Mouse (Mus musculus) bone marrow, adult 2 months (tissue): ENCODE measurements around the gene Ube2z. TPM values are rescaled to one million over a fixed set of nuclear protein-coding genes. Genes with fewer than 3 reads are reported as not detected.

ENCODE experiments used
- H3K27ac ChIP-seq: fragments of 200-500 bp; 2 replicates; pipeline ENCODE4 v1.5.1; 2012; ENCODE audit warnings: low read depth, mild to moderate bottlenecking, control low read depth, inconsistent platforms, low read length; ENCODE audit not compliant: control insufficient read depth, poor library complexity, insufficient read depth
- H3K4me1 ChIP-seq: fragments of 200-500 bp; 2 replicates; pipeline ENCODE4 v1.6.1; 2011; ENCODE audit warnings: low read length; ENCODE audit not compliant: control insufficient read depth, insufficient read depth
- H3K4me3 ChIP-seq: fragments of 200-500 bp; replicated peaks from 2 replicates; pipeline ENCODE3; 2011; ENCODE audit warnings: mild to moderate bottlenecking, low read depth, low read length, control low read depth; ENCODE audit not compliant: control insufficient read depth
- CTCF ChIP-seq: fragments of 200-500 bp; IDR thresholded peaks from 2 replicates; pipeline ENCODE4 v1.5.1; 2011; ENCODE audit warnings: low read length, control low read depth; ENCODE audit not compliant: control insufficient read depth, insufficient read depth
- POLR2A ChIP-seq: fragments of 200-500 bp; IDR thresholded peaks from 2 replicates; pipeline ENCODE4 v1.6.1; 2011; ENCODE audit warnings: low read depth, mild to moderate bottlenecking, control low read depth, low read length, borderline replicate concordance; ENCODE audit not compliant: control insufficient read depth
- WGBS: fragments of 180-500 bp; shearing (Covaris S2); methylation state at CpG from one replicate; pipeline ENCODE4 v1.1.7; 2018; 5-methylcytosine and 5-hydroxymethylcytosine counted together
- polyA plus RNA-seq: library from polyadenylated mRNA; stranded (reverse); fragments of >200 nt; gene quantifications from 2 replicates; pipeline ENCODE4 v1.2.4, GENCODE M21; 2011; ENCODE audit warnings: low replicate concordance; ENCODE audit not compliant: missing spikeins, insufficient read depth, insufficient read length

Ube2z gene
- polyA plus RNA-seq, 1 experiment = 26.9 TPM

DNA sequence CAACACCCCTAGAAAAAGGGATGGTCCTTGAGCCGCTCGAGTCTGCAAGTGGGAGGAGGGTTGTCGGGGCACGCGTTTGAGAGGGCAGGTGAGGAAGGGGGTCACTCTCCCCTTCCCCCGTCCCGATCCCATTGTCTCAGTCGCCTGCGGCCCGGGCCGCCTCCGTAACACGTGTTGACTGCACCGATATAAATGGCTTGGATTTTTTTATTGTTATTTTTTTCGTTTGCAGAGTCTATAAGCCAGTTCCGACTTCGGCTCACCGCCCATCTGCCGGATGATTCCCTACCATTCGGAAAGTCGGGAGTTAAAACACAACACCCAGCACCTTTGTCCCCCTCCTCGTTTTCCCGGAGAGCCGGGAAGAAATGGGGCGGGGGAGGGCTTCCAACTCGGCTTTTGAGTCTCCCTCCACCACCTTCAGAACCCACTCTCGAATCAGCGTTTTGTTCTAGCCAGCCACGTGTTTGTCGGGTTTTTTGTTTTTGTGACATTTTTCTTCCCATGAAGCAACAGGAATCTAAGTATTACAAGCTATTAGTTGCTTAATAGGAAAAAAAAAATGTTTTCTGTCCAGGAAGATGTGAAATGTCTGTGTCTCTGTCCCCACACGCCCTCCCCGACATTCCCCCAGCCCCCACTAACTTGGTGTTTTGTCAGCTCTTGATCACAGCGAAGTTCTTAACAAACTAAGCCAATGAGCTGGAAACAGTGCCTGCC is 57.5 kb downstream of the Ube2z start:
- TF ChIP-seq CTCF (no peak), POLR2A (no peak)
- Histone ChIP-seq H3K4me3 (no peak overlapping the region), H3K4me1 (no peaks in the 10 kb centered on the region; the same call in 1 of the 2 replicates), H3K27ac (no peak overlapping the region)
- WGBS = 3% methylated on average over 33 of the region's 33 CpGs

DNA sequence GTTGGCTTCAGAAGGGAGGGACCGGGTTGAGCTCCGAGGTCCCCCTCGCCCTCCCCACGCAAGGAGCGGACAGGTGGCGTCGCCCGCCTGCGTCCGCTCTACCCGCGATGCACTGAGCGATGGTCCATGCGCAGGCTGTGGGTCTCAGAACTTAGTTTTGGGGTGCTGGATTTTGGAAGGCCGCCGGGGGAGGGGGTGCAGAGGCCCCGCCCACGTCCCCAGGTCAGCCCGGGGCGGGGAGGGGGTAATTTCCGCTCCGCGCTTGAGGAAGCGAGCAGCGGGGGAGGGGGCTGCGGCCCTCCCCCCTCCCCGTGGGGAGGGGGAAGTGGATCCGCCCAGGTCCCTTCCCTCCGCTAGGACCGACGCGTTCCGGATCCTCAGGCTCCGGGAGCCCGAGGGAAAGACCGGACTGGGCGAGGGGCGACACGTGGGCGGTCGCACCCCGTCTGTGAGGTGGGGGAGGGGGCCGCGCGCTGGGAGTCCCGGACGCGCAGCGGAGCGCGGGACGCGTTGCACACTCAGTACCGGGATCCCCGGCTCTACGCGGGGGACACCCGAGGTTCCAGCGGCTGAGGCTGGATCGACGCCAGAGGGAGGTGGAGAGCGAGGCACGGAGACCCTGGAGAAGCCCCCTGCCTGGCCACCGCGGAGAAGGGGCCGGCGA is 58.2 kb downstream of the Ube2z start:
- TF ChIP-seq CTCF (no peak), POLR2A (no peak)
- Histone ChIP-seq H3K4me1 (no peaks in the 10 kb centered on the region; the same call in 1 of the 2 replicates), H3K27ac (no peak overlapping the region), H3K4me3 (no peak overlapping the region)
- WGBS = 3% methylated on average over 65 of the region's 67 CpGs

DNA sequence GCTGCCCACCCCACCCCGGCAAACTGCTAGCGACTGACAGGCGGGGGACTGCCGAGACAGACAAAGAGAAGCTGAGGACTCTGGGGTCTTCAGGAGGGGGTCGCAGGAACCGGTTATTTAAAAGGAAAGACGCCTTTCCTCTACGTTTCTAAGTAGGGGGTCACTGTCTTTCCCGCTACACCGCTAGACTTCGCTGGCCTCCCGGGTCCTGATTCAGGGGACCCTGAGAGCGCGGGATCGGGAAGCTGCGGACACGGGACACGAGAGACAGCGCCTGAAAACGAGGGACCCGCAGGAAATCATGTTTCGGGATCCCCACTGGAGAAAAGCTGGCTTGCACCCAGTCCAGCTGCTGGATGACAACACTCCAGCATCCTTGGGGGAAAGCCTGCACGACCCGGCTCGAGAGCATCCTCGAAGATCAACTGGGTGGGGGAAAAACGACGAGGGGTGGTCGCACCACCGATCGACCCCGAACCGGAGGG is 58.8 kb downstream of the Ube2z start:
- Histone ChIP-seq H3K4me1 (no peaks in the 10 kb centered on the region; the same call in 1 of the 2 replicates), H3K27ac (no peak overlapping the region), H3K4me3 (no peak overlapping the region)
- TF ChIP-seq CTCF (no peak), POLR2A (no peak)
- 3% methylated on average over 33 of the region's 33 CpGs for WGBS

DNA sequence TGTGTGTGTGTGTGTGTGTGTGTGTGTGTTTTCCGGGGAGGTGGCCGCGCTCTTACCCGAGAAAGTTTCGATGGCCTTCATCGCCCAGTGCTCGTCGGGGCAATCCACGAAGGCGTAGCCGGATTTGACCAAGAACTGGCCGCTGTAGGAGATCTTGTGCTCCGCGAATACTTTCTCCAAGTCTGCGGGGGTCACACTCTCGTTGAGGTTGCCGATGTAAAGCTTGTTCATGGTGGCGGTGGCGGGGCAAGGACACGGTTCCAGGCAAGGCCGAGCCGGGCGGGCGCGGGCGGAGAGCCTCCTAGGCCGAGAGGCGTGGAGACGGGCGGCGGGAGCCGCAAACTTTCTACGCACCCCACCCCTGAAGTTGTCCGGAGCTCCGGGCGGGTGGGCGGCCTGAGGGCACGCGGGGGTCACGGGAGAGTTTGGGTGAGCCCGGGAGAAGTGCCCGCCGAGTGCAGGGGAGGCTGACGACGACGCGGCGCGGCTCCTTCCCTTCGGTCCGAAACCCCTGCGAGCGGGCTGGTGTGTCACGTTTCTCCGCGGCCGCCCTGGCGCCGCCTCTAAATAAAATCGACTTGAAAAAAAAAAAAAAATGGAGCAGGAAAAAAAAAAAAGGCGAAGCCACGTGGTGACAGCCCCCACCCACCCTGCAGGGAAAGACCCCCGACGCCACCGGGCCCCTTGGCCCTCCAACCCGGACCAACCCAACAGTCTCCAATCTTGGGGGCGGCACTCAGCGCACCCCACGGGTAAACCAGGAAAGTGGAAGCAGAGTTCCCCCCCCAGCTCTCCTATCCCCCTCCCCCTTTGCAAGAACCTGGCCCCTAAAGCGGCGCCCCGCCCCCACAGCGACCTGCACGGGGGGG is 59.6 kb downstream of the Ube2z start, which contains the start of gene Igf2bp1:
Igf2bp1 (minus strand) TSS at position 538 of the 869 bp plus-strand sequence.
- TF ChIP-seq POLR2A (no peak), CTCF (no peak)
- Histone ChIP-seq H3K27ac (no peak within 1 kb of the TSS; the same call in 1 of the 2 replicates), H3K4me3 (no peak within 1 kb of the TSS), H3K4me1 (no peaks in the 10 kb centered on the region; the same call in 1 of the 2 replicates)
- 3% methylated on average over 70 of the region's 74 CpGs for WGBS

GRCm38 (mm10) chr11:96004793-96005402 is 60.3 kb downstream of the Ube2z start:
- Histone ChIP-seq H3K4me1 (no peaks in the 10 kb centered on the region; the same call in 1 of the 2 replicates), H3K4me3 (no peak overlapping the region), H3K27ac (no peak overlapping the region)
- WGBS = 4% methylated on average over 57 of the region's 57 CpGs
- no peak for TF ChIP-seq POLR2A
- TF ChIP-seq CTCF = no peak

- Histone ChIP-seq H3K27ac (no peak overlapping the region), H3K4me1 (no peaks in the 10 kb centered on the region; the same call in 1 of the 2 replicates), H3K4me3 (no peak overlapping the region)
- WGBS = 6% methylated on average over 32 of the region's 32 CpGs
- TF ChIP-seq CTCF (no peak), POLR2A (no peak)
These were observed 61.0 kb downstream of the Ube2z start for GRCm38 (mm10) chr11:96003969-96004792.
